Comparison of ENCODE assay signal across 9 mouse cellular contexts in genomic region chr16:16930810-16931296, GRCm38 (mm10). TPM values are rescaled to one million over a fixed set of nuclear protein-coding genes. Genes with fewer than 3 reads are reported as not detected.
DNase-seq lines count a peak whose midpoint lies in the region; ATAC-seq and TF ChIP-seq lines count a peak whose summit lies in the region.
"Had no signal": no experiment of that assay in that cellular context is flagged by ENCODE, and none has a peak within 500 bp of the region (broad histone marks: within the 10 kb centered on the region; RNA-seq: fewer than 3 reads in every experiment).

No protein-coding gene starts in this region.

- H3K9me3 ChIP-seq in kidney, embryonic 14.5 days (ENCODE audit: control insufficient read depth, low read length): peaks cover 5% of the 10 kb centered on the region; the same call in 1 of the 2 replicates
- H3K9me3 ChIP-seq in neural tube, embryonic 15.5 days (replicated peaks): no peaks in the 10 kb centered on the region

- H3K4me2 ChIP-seq in kidney, embryonic 14.5 days (replicated peaks; ENCODE audit: low read depth, low read length): no peak overlapping the region
- H3K4me2 ChIP-seq in neural tube, embryonic 15.5 days: no peak overlapping the region

- H3K36me3 ChIP-seq in kidney, embryonic 14.5 days (ENCODE audit: control insufficient read depth, insufficient read depth, low read length): 0 out of 2 replicates have a peak, but pooled peaks cover 2% of the 10 kb centered on the region
- no peaks in the 10 kb centered on the region for H3K36me3 ChIP-seq in kidney, adult 2 months (ENCODE audit: control insufficient read depth, insufficient read depth, low read length)
- H3K36me3 ChIP-seq in neural tube, embryonic 15.5 days: 0 out of 2 replicates have a peak, but pooled peaks cover 8% of the 10 kb centered on the region

- ATAC-seq in kidney, embryonic 14.5 days (ENCODE audit: low FRiP score, low TSS enrichment): peak; percentile 86
- no peak for ATAC-seq in neural tube, embryonic 15.5 days (ENCODE audit: low FRiP score)

- H3K27me3 ChIP-seq in kidney, embryonic 14.5 days (ENCODE audit: control insufficient read depth, insufficient read depth, low read length): no peaks in the 10 kb centered on the region
- no peaks in the 10 kb centered on the region for H3K27me3 ChIP-seq in kidney, adult 2 months (replicated peaks; ENCODE audit: control insufficient read depth, insufficient read depth, low read length)
- no peaks in the 10 kb centered on the region for H3K27me3 ChIP-seq in neural tube, embryonic 15.5 days (replicated peaks)

- WGBS in kidney, embryonic 14.5 days: 56% methylated on average over 5 of the region's 5 CpGs
- WGBS in kidney, adult 2 months: 51% methylated on average over 5 of the region's 5 CpGs
- WGBS in neural tube, embryonic 15.5 days: 62% methylated on average over 5 of the region's 5 CpGs

- H3K27ac ChIP-seq in kidney, embryonic 14.5 days (ENCODE audit: low read depth, low read length): no peak overlapping the region
- H3K27ac ChIP-seq in kidney, adult 2 months (ENCODE audit: insufficient read depth, low read depth, low read length): no peak overlapping the region
- 0 out of 2 replicates have a peak overlapping the region, but pooled peaks have one; percentile 83 for H3K27ac ChIP-seq in cortical plate, adult 2 months (ENCODE audit: insufficient read depth, low read length)
- 0 out of 2 replicates have a peak overlapping the region, but pooled peaks have one; percentile 13 for H3K27ac ChIP-seq in neural tube, embryonic 15.5 days (replicated peaks)

- DNase-seq in kidney, adult 2 months: no peak
- peak; percentile 96 for DNase-seq in layer of hippocampus, adult 9-11 months
- no peak for DNase-seq in urinary bladder, adult 18-20 months (ENCODE audit: low spot score in 2 of 2)
- no peak for DNase-seq in MN1 (ENCODE audit: low spot score)
- DNase-seq in lung, postnatal 4 days: no peak
- DNase-seq: heart, postnatal 10 days had no signal

- H3K9ac ChIP-seq in kidney, embryonic 14.5 days (ENCODE audit: low read depth, low read length): no peak overlapping the region
- no peak overlapping the region for H3K9ac ChIP-seq in neural tube, embryonic 15.5 days (replicated peaks)

- TF ChIP-seq POLR2A in kidney, adult 2 months (IDR thresholded peaks at IDR 0.05; ENCODE audit: low read depth, low read length): no peak
- TF ChIP-seq POLR2A in cortical plate, adult 2 months (IDR thresholded peaks at IDR 0.05; ENCODE audit: extremely low read depth, insufficient read depth, low read length): no peak

- H3K4me3 ChIP-seq in kidney, embryonic 14.5 days (ENCODE audit: low read length): no peak overlapping the region
- H3K4me3 ChIP-seq in kidney, adult 2 months (ENCODE audit: insufficient read depth, low read depth, low read length): no peak overlapping the region
- H3K4me3 ChIP-seq in cortical plate, adult 2 months (ENCODE audit: insufficient read depth, low read length): no peak overlapping the region
- no peak overlapping the region for H3K4me3 ChIP-seq in neural tube, embryonic 15.5 days (replicated peaks)

- TF ChIP-seq CTCF in kidney, adult 2 months (conservative IDR thresholded peaks at IDR 0.05; ENCODE audit: insufficient read depth, insufficient read length, low read depth, low read length): no peak
- no peak for TF ChIP-seq CTCF in cortical plate, adult 2 months (IDR thresholded peaks at IDR 0.05; ENCODE audit: extremely low read depth, insufficient read depth, low read length)

- H3K4me1 ChIP-seq in kidney, embryonic 14.5 days (ENCODE audit: control insufficient read depth, insufficient read depth, low read length): no peaks in the 10 kb centered on the region
- H3K4me1 ChIP-seq in kidney, adult 2 months (ENCODE audit: control insufficient read depth, insufficient read depth, low read length): no peaks in the 10 kb centered on the region
- H3K4me1 ChIP-seq in cortical plate, adult 2 months (ENCODE audit: control insufficient read depth, insufficient read depth, low read length): peaks cover 9% of the 10 kb centered on the region; the same call in 1 of the 2 replicates
- no peaks in the 10 kb centered on the region; the same call in 1 of the 2 replicates for H3K4me1 ChIP-seq in neural tube, embryonic 15.5 days

RNA-seq across cellular contexts. Expression of gene Ppm1f, which starts 34.6 kb away (rescaled TPM):
- 11.0 and 21.3 TPM in 2 replicates for polyA plus RNA-seq in kidney, embryonic 14.5 days (2014; fragmentation: Nextera tagmentation; extraction: Ambion mirVana)
- polyA plus RNA-seq in kidney, adult 2 months (2012; rRNA removed): 14.7 and 15.2 TPM in 2 replicates
- 41.7 and 43.9 TPM in 2 replicates for polyA plus RNA-seq in cortical plate, adult 2 months (2012; rRNA removed)
- polyA plus RNA-seq in neural tube, embryonic 15.5 days (2015; fragmentation: Nextera tagmentation; extraction: Ambion mirVana): 25.6 and 27.8 TPM in 2 replicates

RNA-seq across cellular contexts. Expression of gene Mapk1, which starts 52.3 kb away (rescaled TPM):
- polyA plus RNA-seq in kidney, embryonic 14.5 days (2014; fragmentation: Nextera tagmentation; extraction: Ambion mirVana): 197 and 210 TPM in 2 replicates
- 58.2 and 61.6 TPM in 2 replicates for polyA plus RNA-seq in kidney, adult 2 months (2012; rRNA removed)
- 291 and 296 TPM in 2 replicates for polyA plus RNA-seq in cortical plate, adult 2 months (2012; rRNA removed)
- polyA plus RNA-seq in neural tube, embryonic 15.5 days (2015; fragmentation: Nextera tagmentation; extraction: Ambion mirVana): 184 and 188 TPM in 2 replicates

Comparison
In these comparisons a context has a peak if more than half of its experiments do, and no peak if none do; other contexts are left out.
1. H3K27ac ChIP-seq: peak in cortical plate, adult 2 months (single experiment) and neural tube, embryonic 15.5 days (single experiment); none in kidney, embryonic 14.5 days (single experiment) and kidney, adult 2 months (single experiment).